ENCODE assay signal across 9 mouse cellular contexts in genomic region chr5:89543476-89543875, GRCm38 (mm10). TPM values are rescaled to one million over a fixed set of nuclear protein-coding genes. Genes with fewer than 3 reads are reported as not detected.
A peak's percentile ranks its signal among the peaks of the same experiment; 100 is the strongest.
DNase-seq lines count a peak whose midpoint lies in the region; ATAC-seq and TF ChIP-seq lines count a peak whose summit lies in the region.
"Had no signal": no experiment of that assay in that cellular context is flagged by ENCODE, and none has a peak within 500 bp of the region (broad histone marks: within the 10 kb centered on the region; RNA-seq: fewer than 3 reads in every experiment).

No protein-coding gene starts in this region.

- no peak overlapping the region for H3K4me3 ChIP-seq in embryonic facial prominence, embryonic 14.5 days (ENCODE audit: low read depth, low read length)
- H3K4me3 ChIP-seq in hindbrain, embryonic 13.5 days, result no peak overlapping the region
- no peak overlapping the region for H3K4me3 ChIP-seq in stomach, postnatal 0 days (ENCODE audit: low read depth, low read length)

- no peaks in the 10 kb centered on the region for H3K9me3 ChIP-seq in embryonic facial prominence, embryonic 14.5 days (ENCODE audit: control insufficient read depth, low read length)
- H3K9me3 ChIP-seq in hindbrain, embryonic 13.5 days, result no peaks in the 10 kb centered on the region
- no peaks in the 10 kb centered on the region for H3K9me3 ChIP-seq in stomach, postnatal 0 days (ENCODE audit: control insufficient read depth, low read length)

- ATAC-seq in embryonic facial prominence, embryonic 14.5 days (ENCODE audit: low read depth), result 0 out of 2 replicates have a peak, but pooled peaks have one; percentile 55
- ATAC-seq in hindbrain, embryonic 13.5 days (ENCODE audit: low FRiP score), result peak; percentile 52; the same call in 1 of the 2 replicates
- no peak for ATAC-seq in stomach, postnatal 0 days (ENCODE audit: low FRiP score, low TSS enrichment)

- no peak overlapping the region for H3K4me2 ChIP-seq in embryonic facial prominence, embryonic 14.5 days (ENCODE audit: low read depth, low read length)
- H3K4me2 ChIP-seq in hindbrain, embryonic 13.5 days, result no peak overlapping the region
- H3K4me2 ChIP-seq in stomach, postnatal 0 days (replicated peaks; ENCODE audit: low read depth), result no peak overlapping the region

- no peak for TF ChIP-seq EP300 in stomach, postnatal 0 days (optimal IDR thresholded peaks at IDR 0.05)

- no peak overlapping the region for H3K9ac ChIP-seq in embryonic facial prominence, embryonic 14.5 days (ENCODE audit: low read depth, low read length)
- no peak overlapping the region for H3K9ac ChIP-seq in hindbrain, embryonic 13.5 days
- H3K9ac ChIP-seq in stomach, postnatal 0 days (ENCODE audit: low read length), result no peak overlapping the region

- peak; percentile 14 for DNase-seq in MN1 (ENCODE audit: low spot score)
- DNase-seq in adrenal gland, postnatal 25 days, result peak; percentile 30
- DNase-seq in embryonic facial prominence, embryonic 14.5 days (ENCODE audit: low spot score), result peak; percentile 75
- DNase-seq in left cerebral cortex, adult 11 months (ENCODE audit: low spot score), result peak; percentile 52
- peak; percentile 67 for DNase-seq in mesoderm, embryonic 11.5 days (ENCODE audit: low read depth, low spot score)
- DNase-seq in stomach, postnatal 0 days (ENCODE audit: low spot score), result peak; percentile 81

- H3K4me1 ChIP-seq in embryonic facial prominence, embryonic 14.5 days (ENCODE audit: control insufficient read depth, insufficient read depth, low read length), result no peaks in the 10 kb centered on the region
- no peaks in the 10 kb centered on the region for H3K4me1 ChIP-seq in hindbrain, embryonic 13.5 days (replicated peaks)
- H3K4me1 ChIP-seq in stomach, postnatal 0 days (replicated peaks; ENCODE audit: control insufficient read depth, insufficient read depth), result no peaks in the 10 kb centered on the region

- H3K27me3 ChIP-seq in embryonic facial prominence, embryonic 14.5 days (replicated peaks; ENCODE audit: control insufficient read depth, insufficient read depth, low read length), result no peaks in the 10 kb centered on the region
- H3K27me3 ChIP-seq in hindbrain, embryonic 13.5 days, result no peaks in the 10 kb centered on the region
- H3K27me3 ChIP-seq in stomach, postnatal 0 days (ENCODE audit: control insufficient read depth, insufficient read depth, low read length), result no peaks in the 10 kb centered on the region

- WGBS in embryonic facial prominence, embryonic 14.5 days, result 32% methylated on average over 2 of the region's 2 CpGs
- 34% methylated on average over 2 of the region's 2 CpGs for whole genome bisulfite sequencing in hindbrain, embryonic 13.5 days
- WGBS in stomach, postnatal 0 days, result 36% methylated on average over 2 of the region's 2 CpGs

- peak; percentile 86 for TF ChIP-seq CTCF in stomach, postnatal 0 days (IDR thresholded peaks at IDR 0.05; ENCODE audit: low read depth)

- no peak overlapping the region for H3K27ac ChIP-seq in embryonic facial prominence, embryonic 14.5 days (replicated peaks; ENCODE audit: low read depth, low read length)
- no peak overlapping the region for H3K27ac ChIP-seq in hindbrain, embryonic 13.5 days
- H3K27ac ChIP-seq in stomach, postnatal 0 days (replicated peaks), result no peak overlapping the region

- no peaks in the 10 kb centered on the region for H3K36me3 ChIP-seq in embryonic facial prominence, embryonic 14.5 days (ENCODE audit: control insufficient read depth, insufficient read depth, low read length)
- no peaks in the 10 kb centered on the region for H3K36me3 ChIP-seq in hindbrain, embryonic 13.5 days
- no peaks in the 10 kb centered on the region for H3K36me3 ChIP-seq in stomach, postnatal 0 days (ENCODE audit: control insufficient read depth, insufficient read depth, low read length)

RNA-seq across cellular contexts. Expression of gene Npffr2, which starts 16.2 kb away (rescaled TPM):
- not detected in 2 replicates for total RNA-seq in adrenal gland, postnatal 25 days (2021)
- 0.29 and 0.33 TPM in 2 replicates for polyA plus RNA-seq in embryonic facial prominence, embryonic 14.5 days (2014; fragmentation: Nextera tagmentation; extraction: Ambion mirVana)
- 0.13 and 0.27 TPM in 2 replicates for polyA plus RNA-seq in hindbrain, embryonic 13.5 days (2015; fragmentation: Nextera tagmentation; extraction: Ambion mirVana)
- 0.07 TPM in 1 of 2 replicates, not detected in the other for polyA plus RNA-seq in stomach, postnatal 0 days (2015; fragmentation: Nextera tagmentation; extraction: Ambion mirVana)
- total RNA-seq: gastrocnemius, postnatal 36 days had no signal
- polyA plus RNA-seq: spleen, adult 2 months had no signal

Comparison
In these comparisons a context has a peak if more than half of its experiments do, and no peak if none do; other contexts are left out.
1. DNase-seq: peak in every context shown above with its lines; median percentile 81 in stomach, postnatal 0 days; 75 in embryonic facial prominence, embryonic 14.5 days; 67 in mesoderm, embryonic 11.5 days; 52 in left cerebral cortex, adult 11 months; 30 in adrenal gland, postnatal 25 days; 14 in MN1.